ENCODE assay signal across 8 mouse cellular contexts in genomic region chr9:123923146-123923991, GRCm38 (mm10). TPM values are rescaled to one million over a fixed set of nuclear protein-coding genes. Genes with fewer than 3 reads are reported as not detected.
DNase-seq lines count a peak whose midpoint lies in the region; ATAC-seq and TF ChIP-seq lines count a peak whose summit lies in the region.

No protein-coding gene starts in this region.

- no peak overlapping the region for H3K27ac ChIP-seq in lung, embryonic 14.5 days (ENCODE audit: low read depth)
- H3K27ac ChIP-seq in forebrain, embryonic 13.5 days = peak overlapping the region; percentile 51
- peak overlapping the region; percentile 97 for H3K27ac ChIP-seq in hindbrain, postnatal 0 days
- peak overlapping the region; percentile 97 for H3K27ac ChIP-seq in liver, embryonic 11.5 days (ENCODE audit: low read depth, low read length)
- 0 out of 2 replicates have a peak overlapping the region, but pooled peaks have one; percentile 13 for H3K27ac ChIP-seq in thymus, adult 2 months (ENCODE audit: control insufficient read depth, insufficient read depth, low read length)

- ATAC-seq in lung, embryonic 14.5 days (ENCODE audit: insufficient read depth) = peak; percentile 2; the same call in 1 of the 2 replicates
- peak; percentile 5; the same call in 1 of the 2 replicates for ATAC-seq in forebrain, embryonic 13.5 days
- ATAC-seq in hindbrain, postnatal 0 days = peak; percentile 27
- peak; percentile 19 for ATAC-seq in liver, embryonic 11.5 days (replicated peaks; ENCODE audit: low FRiP score)

- no peaks in the 10 kb centered on the region for H3K36me3 ChIP-seq in lung, embryonic 14.5 days (ENCODE audit: insufficient read depth)
- H3K36me3 ChIP-seq in forebrain, embryonic 13.5 days (ENCODE audit: poor library complexity, severe bottlenecking) = no peaks in the 10 kb centered on the region
- no peaks in the 10 kb centered on the region for H3K36me3 ChIP-seq in hindbrain, postnatal 0 days (ENCODE audit: insufficient read depth, low read length)
- no peaks in the 10 kb centered on the region for H3K36me3 ChIP-seq in liver, embryonic 11.5 days (ENCODE audit: control insufficient read depth, insufficient read depth, low read length)
- H3K36me3 ChIP-seq in thymus, adult 2 months (ENCODE audit: control insufficient read depth, insufficient read depth, low read length) = no peaks in the 10 kb centered on the region

- H3K9ac ChIP-seq in lung, embryonic 14.5 days = peak overlapping the region; percentile 32
- peak overlapping the region; percentile 53 for H3K9ac ChIP-seq in forebrain, embryonic 13.5 days
- H3K9ac ChIP-seq in hindbrain, postnatal 0 days (replicated peaks; ENCODE audit: low read length) = peak overlapping the region; percentile 44
- peak overlapping the region; percentile 80 for H3K9ac ChIP-seq in liver, embryonic 11.5 days (ENCODE audit: low read depth, low read length)

- H3K4me3 ChIP-seq in lung, embryonic 14.5 days (ENCODE audit: low read depth, low read length) = peak overlapping the region; percentile 53
- H3K4me3 ChIP-seq in forebrain, embryonic 13.5 days = peak overlapping the region; percentile 60
- H3K4me3 ChIP-seq in hindbrain, postnatal 0 days (ENCODE audit: low read length) = peak overlapping the region; percentile 51
- H3K4me3 ChIP-seq in liver, embryonic 11.5 days (ENCODE audit: low read depth, low read length) = peak overlapping the region; percentile 71
- peak overlapping the region; percentile 57 for H3K4me3 ChIP-seq in thymus, adult 2 months (ENCODE audit: control insufficient read depth, insufficient read depth, low read length)

- H3K4me2 ChIP-seq in lung, embryonic 14.5 days = peak overlapping the region; percentile 75
- peak overlapping the region; percentile 71 for H3K4me2 ChIP-seq in forebrain, embryonic 13.5 days
- peak overlapping the region; percentile 65 for H3K4me2 ChIP-seq in hindbrain, postnatal 0 days (ENCODE audit: low read depth, low read length)
- peak overlapping the region; percentile 95 for H3K4me2 ChIP-seq in liver, embryonic 11.5 days

- H3K9me3 ChIP-seq in lung, embryonic 14.5 days (ENCODE audit: low read depth, low read length) = no peaks in the 10 kb centered on the region; the same call in 1 of the 2 replicates
- no peaks in the 10 kb centered on the region for H3K9me3 ChIP-seq in forebrain, embryonic 13.5 days (replicated peaks)
- H3K9me3 ChIP-seq in hindbrain, postnatal 0 days (ENCODE audit: low read length) = no peaks in the 10 kb centered on the region
- H3K9me3 ChIP-seq in liver, embryonic 11.5 days (ENCODE audit: control insufficient read depth, low read length) = no peaks in the 10 kb centered on the region

- H3K4me1 ChIP-seq in lung, embryonic 14.5 days (ENCODE audit: insufficient read depth) = no peaks in the 10 kb centered on the region
- H3K4me1 ChIP-seq in forebrain, embryonic 13.5 days = peaks cover 16% of the 10 kb centered on the region
- no peaks in the 10 kb centered on the region for H3K4me1 ChIP-seq in hindbrain, postnatal 0 days (ENCODE audit: insufficient read depth, low read length)
- peaks cover 12% of the 10 kb centered on the region for H3K4me1 ChIP-seq in liver, embryonic 11.5 days (replicated peaks; ENCODE audit: control insufficient read depth, insufficient read depth, low read length)
- peaks cover 32% of the 10 kb centered on the region for H3K4me1 ChIP-seq in thymus, adult 2 months (replicated peaks; ENCODE audit: control insufficient read depth, insufficient read depth, low read length)

- no peak for TF ChIP-seq POLR2A in thymus, adult 2 months (IDR thresholded peaks at IDR 0.05; ENCODE audit: control insufficient read depth, extremely low read depth, insufficient read depth, low read length, poor library complexity)

- no peak for TF ChIP-seq CTCF in lung, embryonic 14.5 days (IDR thresholded peaks at IDR 0.05; ENCODE audit: low read depth)
- TF ChIP-seq CTCF in hindbrain, postnatal 0 days (IDR thresholded peaks at IDR 0.05; ENCODE audit: low read depth) = no peak
- no peak for TF ChIP-seq CTCF in thymus, adult 2 months (IDR thresholded peaks at IDR 0.05; ENCODE audit: borderline replicate concordance, control insufficient read depth, extremely low read depth, insufficient read depth, low read length, poor library complexity)

- peak; percentile 60 for DNase-seq in lung, embryonic 14.5 days
- no peak for DNase-seq in lung, postnatal 14 days
- DNase-seq in brain, embryonic 18.5 days (ENCODE audit: low read depth, low spot score) = peak; percentile 42
- DNase-seq in hindbrain, postnatal 0 days (ENCODE audit: low spot score) = peak; percentile 67
- DNase-seq in liver, embryonic 11.5 days (ENCODE audit: low spot score) = peak; percentile 69
- DNase-seq in naive thymus-derived CD4-positive, alpha-beta T cell, adult 2 months (ENCODE audit: low read depth) = peak; percentile 81
- DNase-seq in thymus, adult 2 months = peak; percentile 50

- WGBS in lung, embryonic 14.5 days = 3% methylated on average over 53 of the region's 53 CpGs
- under 1% methylated on average over 42 of the region's 53 CpGs for WGBS in forebrain, embryonic 13.5 days
- 3% methylated on average over 44 of the region's 53 CpGs for WGBS in hindbrain, postnatal 0 days
- WGBS in liver, embryonic 11.5 days = under 1% methylated on average over 53 of the region's 53 CpGs
- WGBS in thymus, adult 2 months = under 1% methylated on average over 49 of the region's 53 CpGs

- no peaks in the 10 kb centered on the region for H3K27me3 ChIP-seq in lung, embryonic 14.5 days (ENCODE audit: insufficient read depth, low read length)
- H3K27me3 ChIP-seq in forebrain, embryonic 13.5 days = no peaks in the 10 kb centered on the region
- H3K27me3 ChIP-seq in hindbrain, postnatal 0 days (ENCODE audit: insufficient read depth, low read length) = no peaks in the 10 kb centered on the region
- H3K27me3 ChIP-seq in liver, embryonic 11.5 days (replicated peaks; ENCODE audit: control insufficient read depth, insufficient read depth, low read length) = no peaks in the 10 kb centered on the region
- no peaks in the 10 kb centered on the region for H3K27me3 ChIP-seq in thymus, adult 2 months (ENCODE audit: control insufficient read depth, insufficient read depth, low read length)

RNA-seq across cellular contexts. Expression of gene Ccr1, which starts 45.1 kb away (rescaled TPM):
- polyA plus RNA-seq in lung, embryonic 14.5 days (2014; fragmentation: Nextera tagmentation; extraction: Ambion mirVana) = 4.0 TPM in 2 replicates
- polyA plus RNA-seq in forebrain, embryonic 13.5 days (2015; fragmentation: Nextera tagmentation; extraction: Ambion mirVana) = 0.55 and 0.70 TPM in 2 replicates
- 0.21 and 0.86 TPM in 2 replicates for total RNA-seq in hindbrain, postnatal 0 days (2014; rRNA removed)
- polyA plus RNA-seq in hindbrain, postnatal 0 days (2015; fragmentation: Nextera tagmentation; extraction: Ambion mirVana) = 0.63 and 0.66 TPM in 2 replicates
- 1.9 and 2.0 TPM in 2 replicates for polyA plus RNA-seq in liver, embryonic 11.5 days (2014; fragmentation: Nextera tagmentation; extraction: Ambion mirVana)
- polyA plus RNA-seq in thymus, adult 2 months (2012; rRNA removed) = 1.3 and 1.8 TPM in 2 replicates

RNA-seq across cellular contexts. Expression of gene Ccr1l1, which starts 54.8 kb away (rescaled TPM):
- polyA plus RNA-seq in lung, embryonic 14.5 days (2014; fragmentation: Nextera tagmentation; extraction: Ambion mirVana) = not detected in 2 replicates
- not detected in 2 replicates for polyA plus RNA-seq in forebrain, embryonic 13.5 days (2015; fragmentation: Nextera tagmentation; extraction: Ambion mirVana)
- total RNA-seq in hindbrain, postnatal 0 days (2014; rRNA removed) = not detected in 2 replicates
- not detected in 2 replicates for polyA plus RNA-seq in hindbrain, postnatal 0 days (2015; fragmentation: Nextera tagmentation; extraction: Ambion mirVana)
- polyA plus RNA-seq in liver, embryonic 11.5 days (2014; fragmentation: Nextera tagmentation; extraction: Ambion mirVana) = not detected in 2 replicates
- polyA plus RNA-seq in thymus, adult 2 months (2012; rRNA removed) = 0.22 TPM in 1 of 2 replicates, not detected in the other
